Mouse (Mus musculus): ENCODE measurements at regions not wholly inside any gene's neighbourhood (a gene's known extent, or its start where the extent isn't known, plus 50 kb on each side); places are given as distances from the start of the nearest gene placed in this dataset.
"Not testable (repeated sequence)": the region's sequence is repeated elsewhere in the genome, so short reads cannot be mapped to it uniquely, and the experiment has no call there.

- DNase-seq (ENCODE audit: low read depth), result no peak
Measured at GRCm38 (mm10) chr12:109749711-109750243, 149.6 kb upstream of the Rtl1 start.

- DNase-seq (ENCODE audit: low read depth), result no peak
Measured at GRCm38 (mm10) chr12:109754986-109755385, 154.9 kb upstream of the Rtl1 start.

DNA sequence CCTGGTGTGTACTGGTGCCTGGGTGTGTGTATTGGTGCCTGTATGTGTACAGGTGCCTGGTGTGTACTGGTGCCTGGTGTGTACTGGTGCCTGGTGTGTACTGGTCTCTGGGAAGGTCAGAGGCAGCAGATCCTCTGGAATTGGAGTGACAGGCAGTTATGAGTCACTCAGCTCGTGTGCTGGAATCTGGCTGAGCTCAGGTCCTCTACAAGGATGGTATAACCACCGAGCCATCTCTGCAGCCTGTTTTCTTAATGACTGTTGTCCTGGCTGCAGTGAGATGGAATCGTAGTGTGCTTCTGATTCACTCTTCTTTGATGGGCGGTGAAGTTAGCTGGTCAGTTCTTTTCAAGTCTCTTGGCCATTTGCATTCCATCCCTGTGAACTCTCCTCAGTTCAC is 164.2 kb upstream of the Rtl1 start:
- no peak for DNase-seq (ENCODE audit: low read depth)

GRCm38 (mm10) chr12:109766602-109767001 is 166.5 kb upstream of the Rtl1 start:
- not testable (repeated sequence) for DNase-seq (ENCODE audit: low read depth)

DNA sequence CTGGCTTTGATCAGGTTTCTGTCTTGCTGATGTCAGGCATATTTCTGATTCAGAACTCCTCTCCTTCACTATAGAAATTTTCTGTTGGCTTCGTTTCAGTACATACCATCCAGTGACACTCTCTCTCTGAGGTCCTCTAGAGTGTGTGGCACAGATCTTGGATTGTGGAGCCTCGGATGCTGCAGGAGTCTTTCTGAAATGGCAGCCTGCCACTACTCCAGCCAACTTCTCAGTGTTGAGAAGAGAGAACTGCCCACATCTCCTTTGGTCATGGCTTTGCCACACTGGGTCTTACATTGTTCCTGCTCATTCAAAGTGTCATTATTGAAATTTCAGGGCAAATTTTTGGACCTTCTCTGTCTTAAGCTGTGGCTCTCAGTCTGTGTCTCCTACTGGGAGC is 172.4 kb upstream of the Rtl1 start:
- DNase-seq (ENCODE audit: low read depth), result no peak

- DNase-seq (ENCODE audit: low read depth), result no peak
Measured at GRCm38 (mm10) chr12:109773909-109774313, 173.8 kb upstream of the Rtl1 start.

- DNase-seq (ENCODE audit: low read depth), result no peak
Measured at GRCm38 (mm10) chr12:109798846-109799245, 198.7 kb upstream of the Rtl1 start.

GRCm38 (mm10) chr12:109799395-109799794 is 199.3 kb upstream of the Rtl1 start:
- no peak for DNase-seq (ENCODE audit: low read depth)

DNA sequence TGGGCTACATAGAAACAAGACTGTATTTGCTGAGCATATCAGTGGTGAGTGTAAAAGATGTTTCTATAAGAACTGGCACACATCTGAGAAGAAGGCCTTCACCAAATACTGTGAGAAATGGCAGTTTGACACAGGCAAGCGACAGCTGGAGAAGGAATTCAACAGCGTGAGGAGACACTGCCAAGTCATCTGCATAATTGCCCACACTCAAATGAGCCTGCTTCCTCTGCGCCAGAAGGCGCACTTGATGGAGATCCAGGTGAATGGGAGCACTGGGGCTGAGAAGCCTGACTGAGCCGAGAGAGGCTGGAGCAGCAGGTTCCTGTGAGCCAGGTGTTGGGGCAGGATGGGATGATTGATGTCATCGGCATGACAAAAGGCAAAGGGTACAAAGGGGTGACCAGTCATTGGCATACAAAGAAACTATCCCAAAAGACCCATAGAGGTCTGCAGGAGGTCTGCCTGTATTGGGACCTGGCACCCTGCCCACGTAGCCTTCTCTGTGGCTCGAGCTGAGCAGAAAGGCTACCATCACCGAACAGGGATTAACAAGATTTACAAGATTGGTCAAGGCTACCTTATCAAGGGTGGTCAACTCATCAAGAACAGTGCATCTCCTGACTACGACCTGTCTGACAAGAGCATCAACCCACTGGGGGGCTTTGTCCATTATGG is 227.2 kb upstream of the Rtl1 start:
- no peak for DNase-seq (ENCODE audit: low read depth)

GRCm38 (mm10) chr12:109830303-109831020 is 230.3 kb upstream of the Rtl1 start:
- no peak for DNase-seq (ENCODE audit: low read depth)

GRCm38 (mm10) chr12:109832964-109833363 is 232.8 kb upstream of the Rtl1 start:
- no peak for DNase-seq (ENCODE audit: low read depth)

DNA sequence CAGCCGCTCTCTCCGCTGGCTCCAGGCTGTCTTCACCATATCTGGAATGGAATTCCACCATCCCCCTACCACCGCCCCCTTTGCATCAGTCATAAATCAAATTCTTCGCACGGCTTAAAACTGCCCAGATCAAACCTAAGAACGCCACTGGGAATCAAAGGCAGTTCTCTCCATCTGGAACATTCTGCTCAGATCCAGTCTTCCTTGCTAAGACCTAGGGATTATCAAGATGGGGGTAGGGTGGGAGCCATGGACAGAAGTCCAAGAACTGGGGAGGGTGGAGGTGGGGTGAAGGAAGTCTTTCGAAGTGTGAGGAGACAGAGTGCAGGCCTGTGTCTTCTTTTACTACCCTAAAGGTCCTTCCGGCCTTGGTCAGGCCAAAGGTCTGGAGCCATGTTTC is 236.4 kb upstream of the Rtl1 start:
- no peak for DNase-seq (ENCODE audit: low read depth)

DNA sequence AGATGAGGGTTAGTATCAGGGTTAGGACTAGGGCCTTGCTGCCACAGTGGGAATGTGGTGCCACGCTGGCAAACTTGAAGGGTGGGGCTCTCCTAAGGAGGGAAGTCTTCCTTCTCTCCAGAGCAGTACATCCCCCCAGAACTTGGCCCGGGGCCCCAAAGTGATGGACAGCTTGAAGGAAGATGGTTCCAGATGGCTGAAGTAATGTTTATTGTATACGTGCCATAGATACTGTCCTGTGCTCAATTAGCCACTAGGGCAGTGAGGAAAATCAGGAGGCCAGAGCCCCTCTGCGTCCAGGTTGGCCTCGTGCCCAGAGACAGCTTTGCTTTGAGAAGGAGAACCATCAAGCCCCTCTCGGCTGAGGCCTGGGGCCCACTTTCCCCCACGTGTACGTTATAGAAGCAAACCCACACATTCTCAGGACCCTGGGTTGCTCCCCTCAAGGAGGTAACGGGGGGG is 239.0 kb upstream of the Rtl1 start:
- DNase-seq (ENCODE audit: low read depth), result no peak

- DNase-seq (ENCODE audit: low read depth), result no peak
Measured at GRCm38 (mm10) chr12:109839946-109840524, 239.9 kb upstream of the Rtl1 start.

- no peak for DNase-seq (ENCODE audit: low read depth)
Measured at GRCm38 (mm10) chr12:109844723-109845601, 244.8 kb upstream of the Rtl1 start.

DNA sequence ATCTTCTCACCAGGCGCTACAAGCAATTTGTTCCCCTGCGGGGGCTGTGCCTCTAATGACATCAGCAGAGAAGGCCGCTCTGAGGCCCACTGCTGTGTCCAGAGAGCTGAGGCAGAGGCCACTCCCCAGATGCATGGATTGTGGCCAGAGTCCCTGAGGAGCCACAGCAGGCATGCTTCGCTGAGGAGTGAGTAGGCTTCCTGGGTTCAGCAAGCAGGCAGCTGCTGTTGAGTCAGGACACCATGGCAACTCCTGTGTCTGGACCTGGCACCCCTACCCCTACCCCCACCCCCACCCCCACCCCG is 245.4 kb upstream of the Rtl1 start:
- DNase-seq (ENCODE audit: low read depth), result no peak

DNA sequence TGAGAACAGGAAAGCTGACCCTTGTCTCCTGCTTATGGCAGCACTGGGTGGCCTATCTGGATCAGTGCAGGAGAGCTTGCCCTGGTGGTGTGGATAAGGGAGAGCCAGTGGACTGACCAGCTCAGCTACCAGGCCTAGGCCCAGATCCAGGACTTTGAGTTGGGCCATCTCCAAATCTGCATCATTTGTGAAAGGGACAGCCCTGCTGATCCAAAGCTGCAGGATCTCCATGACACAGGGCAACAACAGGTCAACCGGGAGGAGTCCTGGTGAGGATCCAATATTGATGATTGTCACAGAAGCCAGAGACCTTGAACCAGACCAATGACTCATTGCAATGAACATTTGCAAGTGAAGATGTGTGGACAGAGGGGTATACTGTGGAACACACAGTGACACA is 256.2 kb upstream of the Rtl1 start:
- DNase-seq (ENCODE audit: low read depth), result no peak

GRCm38 (mm10) chr12:109857705-109858104 is 257.6 kb upstream of the Rtl1 start:
- no peak for DNase-seq (ENCODE audit: low read depth)

DNA sequence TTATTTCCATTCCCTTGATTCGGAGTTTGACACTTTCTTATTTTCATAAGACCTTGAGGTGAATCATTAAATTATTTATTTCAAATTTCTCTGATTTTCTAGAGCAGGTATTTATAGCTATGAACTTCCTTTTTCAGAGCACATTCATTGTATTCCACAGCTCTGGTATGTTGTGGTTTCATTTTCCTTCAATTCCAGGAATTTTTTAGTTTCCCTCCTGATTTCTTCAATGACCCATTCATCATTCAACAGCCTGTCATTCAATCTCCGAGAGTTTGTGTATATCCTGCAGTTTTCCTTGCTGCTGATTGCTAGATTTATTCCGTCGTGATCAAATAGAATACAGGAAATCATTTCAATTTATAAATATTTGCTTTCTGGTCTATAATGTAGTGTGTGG is 264.7 kb upstream of the Rtl1 start:
- no peak for DNase-seq (ENCODE audit: low read depth)

GRCm38 (mm10) chr12:109871021-109871420 is 270.9 kb upstream of the Rtl1 start:
- no peak for DNase-seq (ENCODE audit: low read depth)

- DNase-seq (ENCODE audit: low read depth), result no peak
Measured at GRCm38 (mm10) chr12:109874466-109874865, 274.3 kb upstream of the Rtl1 start.

DNA sequence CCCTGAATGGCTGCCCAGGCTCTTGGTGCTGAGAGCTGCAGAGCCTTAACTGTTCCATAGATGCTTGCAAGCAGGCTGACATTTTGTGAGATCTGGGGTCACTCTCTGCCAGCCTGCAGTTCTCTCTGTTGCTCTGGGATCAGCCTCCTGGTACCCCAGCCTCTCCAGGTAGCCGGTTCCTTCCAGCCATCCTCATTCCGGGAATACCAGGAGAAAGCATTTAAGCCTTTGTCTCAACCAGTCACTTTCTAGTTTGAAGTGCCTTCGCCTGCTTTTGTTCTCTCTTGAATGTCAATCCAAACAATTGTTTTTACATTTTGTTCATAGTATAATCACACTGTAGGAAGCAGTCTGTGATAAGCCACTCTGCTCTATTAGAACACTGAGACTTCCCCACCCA is 281.0 kb upstream of the Rtl1 start:
- no peak for DNase-seq (ENCODE audit: low read depth)

Measured in induced T-regulatory cell, adult 2 months (primary cell).